Mouse (Mus musculus): ENCODE data around the gene Gm12258.

GRCm38 (mm10) chr11:58799747-58800146, 47.2 kb upstream of the Gm12258 start:
- no peak for TF ChIP-seq POLR2A (IDR thresholded peaks at IDR 0.05; ENCODE audit: low read depth, low read length)
- TF ChIP-seq CTCF (IDR thresholded peaks at IDR 0.05; ENCODE audit: extremely low read depth, insufficient read depth, insufficient read length, insufficient replicate concordance), result no peak
